Mouse (Mus musculus) midbrain, embryonic 13.5 days (tissue): ENCODE results near the gene Osbpl3. TPM values are rescaled to one million over a fixed set of nuclear protein-coding genes. Genes with fewer than 3 reads are reported as not detected.

Experiments used
- ATAC-seq: fragments of 200-750 bp; cut with Nextera tagmentation; 2 replicates; pipeline ENCODE4 v1.8.0; 2017; ENCODE audit warnings: mild to moderate bottlenecking, moderate TSS enrichment, moderate library complexity
- H3K27ac ChIP-seq: fragments of 300-500 bp; sonication (generic); 2 replicates; pipeline ENCODE4 v1.5.1; 2015; ENCODE audit warnings: inconsistent platforms, mild to moderate bottlenecking, moderate library complexity
- H3K27me3 ChIP-seq: fragments of 300-500 bp; sonication (generic); 2 replicates; pipeline ENCODE4 v1.6.1; 2015; ENCODE audit warnings: mild to moderate bottlenecking, inconsistent platforms
- H3K36me3 ChIP-seq: fragments of 300-500 bp; sonication (generic); 2 replicates; pipeline ENCODE4 v1.6.1; 2015; ENCODE audit warnings: mild to moderate bottlenecking, inconsistent platforms
- H3K4me1 ChIP-seq: fragments of 300-500 bp; sonication (generic); replicated peaks from 2 replicates; pipeline ENCODE4 v1.6.1; 2015; ENCODE audit warnings: inconsistent platforms
- H3K4me2 ChIP-seq: fragments of 300-500 bp; sonication (generic); replicated peaks from 2 replicates; pipeline ENCODE4 v1.6.1; 2015; ENCODE audit warnings: moderate library complexity, mild to moderate bottlenecking, inconsistent platforms
- H3K4me3 ChIP-seq: fragments of 300-500 bp; sonication (generic); replicated peaks from 2 replicates; pipeline ENCODE4 v1.5.1; 2015; ENCODE audit warnings: mild to moderate bottlenecking, inconsistent platforms
- H3K9ac ChIP-seq: fragments of 300-500 bp; sonication (generic); replicated peaks from 2 replicates; pipeline ENCODE4 v1.6.1; 2015; ENCODE audit warnings: mild to moderate bottlenecking, inconsistent platforms
- H3K9me3 ChIP-seq: fragments of 300-500 bp; sonication (generic); 2 replicates; pipeline ENCODE4 v1.6.1; 2016; ENCODE audit warnings: mild to moderate bottlenecking, inconsistent platforms
- WGBS: fragments of 180-500 bp; shearing (Covaris S2); methylation state at CpG from one replicate; pipeline ENCODE4 v1.1.7; 2015; 5-methylcytosine and 5-hydroxymethylcytosine counted together
- polyA plus RNA-seq: library from polyadenylated mRNA; unstranded; fragments of >200 nt; fragmentation: Nextera tagmentation; extraction: Ambion mirVana; gene quantifications from 2 replicates; pipeline ENCODE4 v1.2.1, GENCODE M21; 2015

Gene Osbpl3
- polyA plus RNA-seq, 1 experiment from 2014 or later, result 6.7 TPM

DNA sequence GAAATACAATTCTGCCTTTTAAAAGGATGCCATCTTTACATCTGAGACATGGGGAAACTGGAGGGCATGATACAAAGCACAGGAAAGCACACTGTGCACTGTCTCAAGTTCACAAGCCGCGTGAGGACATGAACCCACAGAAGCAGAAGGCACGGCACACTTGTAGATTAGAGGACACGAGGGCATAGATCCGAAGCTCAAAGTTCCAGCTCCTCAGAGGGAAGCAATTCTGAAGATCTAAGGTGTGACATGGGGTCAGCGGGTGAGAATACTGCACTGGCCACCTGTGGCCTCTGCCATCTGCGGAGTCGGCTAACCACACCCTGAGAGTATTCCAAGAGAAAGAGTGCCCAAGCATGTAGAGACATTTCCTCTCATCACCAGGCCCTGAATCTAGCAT is 91.6 kb downstream of the Osbpl3 start:
- H3K4me3 ChIP-seq, result no peak overlapping the region
- H3K27ac ChIP-seq, result no peak overlapping the region
- H3K27me3 ChIP-seq, result no peaks in the 10 kb centered on the region
- no peaks in the 10 kb centered on the region for H3K36me3 ChIP-seq
- H3K4me2 ChIP-seq, result no peak overlapping the region
- no peaks in the 10 kb centered on the region for H3K4me1 ChIP-seq
- no peak overlapping the region for H3K9ac ChIP-seq
- 96% methylated on average over 8 of the region's 8 CpGs for WGBS
- no peak for ATAC-seq
- H3K9me3 ChIP-seq, result no peaks in the 10 kb centered on the region

DNA sequence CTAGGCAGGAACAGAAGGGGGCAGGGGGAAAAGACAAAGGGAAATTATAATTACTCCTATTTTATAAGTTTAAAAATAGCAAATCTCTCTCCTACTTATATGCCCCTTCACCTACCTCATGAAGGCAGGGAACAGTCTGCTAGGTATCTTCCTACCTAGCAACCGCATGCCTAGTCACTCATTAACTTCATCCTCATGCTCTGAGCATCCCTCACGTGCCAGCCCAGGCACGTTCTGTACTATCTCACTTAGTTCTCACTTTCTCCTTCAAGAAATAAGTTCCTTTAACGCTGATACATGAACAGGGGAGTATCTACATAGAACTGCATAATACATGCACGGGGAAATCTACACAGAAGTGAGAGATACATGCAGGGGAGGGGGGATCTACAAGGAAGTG is 92.6 kb downstream of the Osbpl3 start:
- Histone ChIP-seq H3K27ac (no peak overlapping the region), H3K9ac (no peak overlapping the region), H3K4me2 (no peak overlapping the region), H3K27me3 (no peaks in the 10 kb centered on the region), H3K36me3 (no peaks in the 10 kb centered on the region), H3K4me1 (0 out of 2 replicates have a peak, but pooled peaks cover 3% of the 10 kb centered on the region), H3K9me3 (no peaks in the 10 kb centered on the region), H3K4me3 (no peak overlapping the region)
- 88% methylated on average over 5 of the region's 5 CpGs for WGBS
- ATAC-seq, result no peak

DNA sequence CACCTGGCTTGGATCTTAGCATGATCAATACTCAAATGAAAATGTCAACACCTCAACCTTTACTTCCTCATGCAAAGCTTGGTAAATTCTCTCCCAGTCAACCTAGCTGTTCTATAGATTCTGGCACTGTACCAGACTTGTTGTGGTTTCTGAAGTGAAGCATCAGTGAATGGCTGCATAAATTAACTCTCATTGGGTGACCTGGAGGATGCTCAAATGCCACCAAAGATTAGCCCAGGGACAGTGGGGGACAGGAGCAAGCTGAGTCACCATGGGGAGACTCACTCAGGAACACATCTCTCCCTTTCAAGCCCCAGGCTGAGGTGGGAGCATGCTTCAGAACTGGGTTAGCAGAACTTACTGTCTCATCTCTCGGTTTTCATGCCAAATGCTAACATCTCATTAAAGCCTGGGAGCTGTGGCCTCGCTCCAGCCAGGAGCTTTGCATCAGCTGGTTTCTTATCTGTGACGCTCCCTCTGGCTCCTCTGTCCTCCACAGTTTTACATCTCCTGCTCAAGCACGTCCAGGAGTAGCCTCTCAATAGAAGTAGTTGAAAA is 93.2 kb downstream of the Osbpl3 start:
- no peak for ATAC-seq
- Histone ChIP-seq H3K27me3 (no peaks in the 10 kb centered on the region), H3K36me3 (no peaks in the 10 kb centered on the region), H3K9me3 (no peaks in the 10 kb centered on the region), H3K9ac (no peak overlapping the region), H3K4me3 (no peak overlapping the region), H3K4me2 (no peak overlapping the region), H3K27ac (no peak overlapping the region), H3K4me1 (0 out of 2 replicates have a peak, but pooled peaks cover 6% of the 10 kb centered on the region)
- 79% methylated on average over 4 of the region's 4 CpGs for WGBS

- H3K27ac ChIP-seq, result no peak overlapping the region
- H3K4me1 ChIP-seq, result 0 out of 2 replicates have a peak, but pooled peaks cover 6% of the 10 kb centered on the region
- H3K27me3 ChIP-seq, result no peaks in the 10 kb centered on the region
- H3K9me3 ChIP-seq, result no peaks in the 10 kb centered on the region
- ATAC-seq, result no peak
- no peak overlapping the region for H3K4me2 ChIP-seq
- H3K9ac ChIP-seq, result no peak overlapping the region
- 79% methylated on average over 9 of the region's 9 CpGs for WGBS
- no peak overlapping the region for H3K4me3 ChIP-seq
- no peaks in the 10 kb centered on the region for H3K36me3 ChIP-seq
These were observed 93.8 kb downstream of the Osbpl3 start for GRCm38 (mm10) chr6:50362196-50362595.

GRCm38 (mm10) chr6:50358104-50358679 is 97.8 kb downstream of the Osbpl3 start:
- no peaks in the 10 kb centered on the region for H3K36me3 ChIP-seq
- H3K9me3 ChIP-seq, result no peaks in the 10 kb centered on the region
- whole genome bisulfite sequencing, result 66% methylated on average over 16 of the region's 16 CpGs
- no peak overlapping the region for H3K9ac ChIP-seq
- no peak overlapping the region for H3K27ac ChIP-seq
- no peak overlapping the region for H3K4me2 ChIP-seq
- no peaks in the 10 kb centered on the region for H3K27me3 ChIP-seq
- H3K4me3 ChIP-seq, result no peak overlapping the region
- peaks cover 22% of the 10 kb centered on the region for H3K4me1 ChIP-seq
- ATAC-seq, result peak; percentile 69; the same call in 1 of the 2 replicates

- ATAC-seq, result peak; percentile 38; the same call in 1 of the 2 replicates
- no peak overlapping the region for H3K4me2 ChIP-seq
- H3K9me3 ChIP-seq, result no peaks in the 10 kb centered on the region
- H3K27ac ChIP-seq, result peak overlapping the region; percentile 37; the same call in 1 of the 2 replicates
- H3K36me3 ChIP-seq, result no peaks in the 10 kb centered on the region
- no peak overlapping the region for H3K4me3 ChIP-seq
- H3K27me3 ChIP-seq, result no peaks in the 10 kb centered on the region
- 48% methylated on average over 20 of the region's 20 CpGs for WGBS
- peaks cover 22% of the 10 kb centered on the region for H3K4me1 ChIP-seq
- no peak overlapping the region for H3K9ac ChIP-seq
These were observed 101.0 kb downstream of the Osbpl3 start for GRCm38 (mm10) chr6:50354688-50355660.

- H3K36me3 ChIP-seq, result no peaks in the 10 kb centered on the region
- H3K4me1 ChIP-seq, result peaks cover 16% of the 10 kb centered on the region
- H3K27me3 ChIP-seq, result no peaks in the 10 kb centered on the region
- no peak overlapping the region for H3K4me2 ChIP-seq
- no peak for ATAC-seq
- H3K9ac ChIP-seq, result no peak overlapping the region
- 76% methylated on average over 6 of the region's 6 CpGs for WGBS
- no peak overlapping the region for H3K27ac ChIP-seq
- no peaks in the 10 kb centered on the region for H3K9me3 ChIP-seq
- H3K4me3 ChIP-seq, result no peak overlapping the region
These were observed 103.2 kb downstream of the Osbpl3 start for GRCm38 (mm10) chr6:50352812-50353211.

- H3K4me2 ChIP-seq, result no peak overlapping the region
- no peaks in the 10 kb centered on the region for H3K9me3 ChIP-seq
- H3K9ac ChIP-seq, result no peak overlapping the region
- ATAC-seq, result no peak
- H3K27me3 ChIP-seq, result no peaks in the 10 kb centered on the region
- H3K36me3 ChIP-seq, result no peaks in the 10 kb centered on the region
- 93% methylated on average over 3 of the region's 3 CpGs for WGBS
- no peak overlapping the region for H3K4me3 ChIP-seq
- peaks cover 15% of the 10 kb centered on the region for H3K4me1 ChIP-seq
- no peak overlapping the region for H3K27ac ChIP-seq
These were observed 105.1 kb downstream of the Osbpl3 start for GRCm38 (mm10) chr6:50350911-50351310.

DNA sequence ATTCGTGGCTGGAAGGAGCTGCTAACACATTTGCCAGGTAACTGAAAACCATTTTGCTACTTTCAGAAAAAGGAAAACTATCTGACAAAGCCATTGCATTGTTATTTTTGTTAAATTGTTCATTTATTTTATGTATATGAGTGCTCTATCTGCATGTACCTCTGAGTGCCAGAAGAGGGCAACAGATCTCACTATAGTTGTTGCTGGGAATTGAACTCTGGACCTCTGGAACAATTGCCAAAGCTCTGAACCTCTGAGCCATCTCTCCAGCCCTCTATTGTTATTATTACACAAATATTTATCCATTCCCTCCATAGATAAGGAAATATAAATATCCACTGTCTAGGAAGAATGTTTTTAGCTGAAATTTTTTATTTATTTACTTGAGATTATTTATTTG is 107.4 kb downstream of the Osbpl3 start:
- WGBS, result 92% methylated on average over 1 of the region's 1 CpGs
- no peak for ATAC-seq
- no peak overlapping the region for H3K4me3 ChIP-seq

DNA sequence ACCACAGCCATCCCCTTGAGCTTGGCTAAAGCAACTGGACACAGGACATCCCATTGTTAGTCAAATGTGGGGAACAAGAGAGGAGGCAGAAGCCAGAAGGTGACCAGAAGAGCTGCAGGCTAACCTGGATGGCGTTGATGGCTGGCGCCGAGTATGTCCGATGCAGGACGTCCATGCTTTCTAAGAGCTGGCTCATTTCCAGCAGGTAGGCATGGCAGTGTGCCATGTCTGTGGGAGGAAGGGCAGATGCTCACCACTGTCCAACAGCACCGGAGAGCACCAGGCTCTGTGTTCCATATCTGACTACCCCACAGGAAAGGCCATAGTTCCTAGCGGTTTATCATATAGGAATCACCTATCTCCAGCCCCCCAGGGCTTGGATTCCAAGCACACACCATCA is 109.8 kb downstream of the Osbpl3 start:
- Histone ChIP-seq H3K27me3 (no peaks in the 10 kb centered on the region), H3K4me1 (no peaks in the 10 kb centered on the region), H3K9ac (no peak overlapping the region), H3K27ac (no peak overlapping the region), H3K4me2 (no peak overlapping the region), H3K9me3 (no peaks in the 10 kb centered on the region), H3K36me3 (no peaks in the 10 kb centered on the region), H3K4me3 (no peak overlapping the region)
- no peak for ATAC-seq
- 95% methylated on average over 7 of the region's 7 CpGs for WGBS

More for the DNA sequence above, 107.4 kb downstream of the Osbpl3 start:
- Histone ChIP-seq H3K36me3 (no peaks in the 10 kb centered on the region), H3K4me1 (no peaks in the 10 kb centered on the region), H3K27me3 (no peaks in the 10 kb centered on the region), H3K4me2 (no peak overlapping the region), H3K27ac (no peak overlapping the region), H3K9me3 (no peaks in the 10 kb centered on the region), H3K9ac (no peak overlapping the region)

DNA sequence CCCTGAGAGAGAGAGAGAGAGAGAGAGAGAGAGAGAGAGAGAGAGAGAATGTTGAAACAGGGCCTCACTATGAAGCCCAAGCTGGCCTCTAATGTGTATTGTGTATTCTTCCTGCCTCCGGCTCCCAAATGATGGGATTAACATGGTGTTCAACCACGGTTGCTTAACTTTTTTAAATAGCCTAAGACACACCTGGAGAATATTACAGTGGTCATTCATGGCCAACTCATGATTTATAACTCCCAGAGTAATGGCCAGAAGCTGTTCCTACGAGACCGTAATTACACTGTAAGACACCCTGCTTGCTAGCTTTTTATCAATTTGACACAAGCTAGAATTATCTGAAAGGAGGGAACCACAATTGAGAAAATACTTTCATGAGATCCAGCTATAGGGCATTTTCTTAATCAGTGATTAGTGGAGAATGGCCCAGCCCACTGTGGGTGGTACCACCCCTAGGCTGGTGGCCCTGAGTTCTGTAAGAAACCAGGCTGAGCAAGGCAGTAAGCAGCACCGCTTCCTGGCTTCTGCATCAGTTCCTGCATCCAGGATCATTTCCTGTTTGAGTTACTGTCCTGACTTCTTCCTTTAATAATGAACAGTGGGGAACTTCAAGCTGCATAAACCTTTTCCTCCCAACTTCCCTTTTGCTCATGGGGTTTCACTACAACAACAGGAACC is 115.6 kb downstream of the Osbpl3 start:
- WGBS, result 75% methylated on average over 5 of the region's 5 CpGs
- Histone ChIP-seq H3K4me2 (no peak overlapping the region), H3K36me3 (no peaks in the 10 kb centered on the region), H3K27ac (no peak overlapping the region), H3K9me3 (no peaks in the 10 kb centered on the region), H3K4me1 (no peaks in the 10 kb centered on the region), H3K27me3 (no peaks in the 10 kb centered on the region), H3K4me3 (no peak overlapping the region), H3K9ac (no peak overlapping the region)
- no peak for ATAC-seq

- ATAC-seq, result no peak
These were observed 118.6 kb downstream of the Osbpl3 start for GRCm38 (mm10) chr6:50337431-50337830.

More at GRCm38 (mm10) chr6:50337431-50337830, 118.6 kb downstream of the Osbpl3 start:
- no peaks in the 10 kb centered on the region for H3K36me3 ChIP-seq
- H3K27ac ChIP-seq, result no peak overlapping the region
- no peaks in the 10 kb centered on the region for H3K27me3 ChIP-seq
- H3K4me3 ChIP-seq, result no peak overlapping the region
- 90% methylated on average over 6 of the region's 6 CpGs for WGBS
- H3K9me3 ChIP-seq, result no peaks in the 10 kb centered on the region
- H3K4me1 ChIP-seq, result no peaks in the 10 kb centered on the region
- no peak overlapping the region for H3K4me2 ChIP-seq
- no peak overlapping the region for H3K9ac ChIP-seq
